Mouse (Mus musculus) adrenal gland, adult (tissue): ENCODE measurements around the gene Mmaa.

Experiments
- DNase-seq, 2 experiments: peaks; one replicate each; pipeline ENCODE4 v3.0.0; 2022 to 2023; ENCODE audit warnings: low spot score in 1 of 2; ENCODE audit not compliant: inconsistent age in 2 of 2

The Mmaa gene

GRCm38 (mm10) chr8:79225586-79225985, 69.2 kb downstream of the Mmaa start:
- DNase-seq = no peak

- no peak for DNase-seq
These were observed 70.4 kb downstream of the Mmaa start for GRCm38 (mm10) chr8:79224363-79224762.

- DNase-seq = no peak
These were observed 72.0 kb downstream of the Mmaa start for GRCm38 (mm10) chr8:79222752-79223141.

- DNase-seq = no peak
These were observed 72.5 kb downstream of the Mmaa start for GRCm38 (mm10) chr8:79222106-79222751.
